27 mouse cellular contexts compared by ENCODE assay signal in the genomic region with DNA sequence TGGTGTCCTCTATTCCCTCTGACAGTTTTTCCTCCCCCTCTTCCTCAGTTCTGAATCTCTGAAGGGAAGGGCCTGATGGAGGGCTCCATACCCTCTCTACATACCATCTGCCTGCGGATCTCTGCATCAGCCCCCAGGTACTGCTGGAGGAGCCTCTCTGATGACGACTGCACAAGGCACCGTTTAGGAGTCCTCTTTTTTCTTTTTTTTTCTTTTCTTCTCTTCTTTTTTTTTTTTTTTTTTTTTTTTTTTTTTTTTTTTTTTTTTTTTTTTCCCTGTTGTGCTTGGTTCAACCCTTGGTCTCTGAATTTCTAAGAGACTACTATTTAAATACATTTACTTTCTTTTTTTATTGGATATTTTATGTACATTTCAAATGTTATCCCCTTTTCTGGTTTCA. TPM values are rescaled to one million over a fixed set of nuclear protein-coding genes. Genes with fewer than 3 reads are reported as not detected.
DNase-seq lines count a peak whose midpoint lies in the region; ATAC-seq and TF ChIP-seq lines count a peak whose summit lies in the region.
"Had no signal": no experiment of that assay in that cellular context is flagged by ENCODE, and none has a peak within 500 bp of the region (broad histone marks: within the 10 kb centered on the region; RNA-seq: fewer than 3 reads in every experiment).

No protein-coding gene starts in this region.

- no peak for ATAC-seq in forebrain, embryonic 11.5 days (replicated peaks; ENCODE audit: low FRiP score)
- ATAC-seq in forebrain, embryonic 13.5 days = no peak
- no peak for ATAC-seq in midbrain, embryonic 11.5 days (ENCODE audit: low FRiP score)
- ATAC-seq: activated CD4-positive, CD25-positive, alpha-beta regulatory T cell, adult 4 months; CD4-positive, CD25-positive, alpha-beta regulatory T cell, adult 4 months; Patski had no signal

- no peak overlapping the region for H3K27ac ChIP-seq in forebrain, embryonic 11.5 days (ENCODE audit: low read depth, low read length)
- no peak overlapping the region for H3K27ac ChIP-seq in forebrain, embryonic 13.5 days
- no peak overlapping the region for H3K27ac ChIP-seq in midbrain, embryonic 11.5 days (ENCODE audit: low read depth, low read length)
- H3K27ac ChIP-seq in midbrain, embryonic 10.5 days (replicated peaks) = no peak overlapping the region
- no peak overlapping the region for H3K27ac ChIP-seq in CH12.LX (ENCODE audit: insufficient read depth, low read depth)
- H3K27ac ChIP-seq in ES-E14 (ENCODE audit: insufficient read depth, low read depth, low read length, poor library complexity, severe bottlenecking) = no peak overlapping the region

- no peak overlapping the region for H3K9ac ChIP-seq in forebrain, embryonic 11.5 days (ENCODE audit: low read length)
- H3K9ac ChIP-seq in forebrain, embryonic 13.5 days = no peak overlapping the region
- no peak overlapping the region for H3K9ac ChIP-seq in midbrain, embryonic 11.5 days (ENCODE audit: low read length)
- H3K9ac ChIP-seq in CH12.LX (ENCODE audit: insufficient read depth, low read depth) (no peak overlapping the region), ES-E14 (ENCODE audit: insufficient read depth, low read depth, low read length, poor library complexity, severe bottlenecking) (no peak overlapping the region)

- H3K79me2 ChIP-seq in CH12.LX (replicated peaks; ENCODE audit: control insufficient read depth, extremely low read depth, insufficient read depth, poor library complexity, severe bottlenecking) = no peaks in the 10 kb centered on the region

- no peak for TF ChIP-seq CTCF in CH12.LX (conservative IDR thresholded peaks at IDR 0.05 in 1 of 2, IDR thresholded peaks at IDR 0.05 in 1 of 2; ENCODE audit: low read depth in 2 of 2, low read length in 2 of 2)

- TF ChIP-seq EP300 in CH12.LX (IDR thresholded peaks at IDR 0.05; ENCODE audit: low read length) = no peak

- WGBS in forebrain, embryonic 11.5 days = 89% methylated on average over 3 of the region's 3 CpGs
- WGBS in forebrain, embryonic 13.5 days = 83% methylated on average over 3 of the region's 3 CpGs
- 90% methylated on average over 3 of the region's 3 CpGs for WGBS in midbrain, embryonic 11.5 days
- WGBS in midbrain, embryonic 10.5 days = 86% methylated on average over 3 of the region's 3 CpGs

- DNase-seq in forebrain, embryonic 11.5 days (ENCODE audit: low spot score) = peak; percentile 9
- peak; percentile 12 for DNase-seq in midbrain, embryonic 11.5 days (ENCODE audit: low spot score, missing footprints)
- no peak for DNase-seq in midbrain, embryonic 10.5 days (ENCODE audit: low spot score)
- no peak for DNase-seq in CH12.LX (ENCODE audit: extremely low read depth)
- DNase-seq in ES-E14 (ENCODE audit: low read depth, low spot score) = no peak
- no peak for DNase-seq in lung, postnatal 14 days
- DNase-seq in lung, postnatal 4 days = no peak
- DNase-seq: adrenal gland, adult 2 months; adrenal gland, adult 8-10 months; adrenal gland, postnatal 10 days; adrenal gland, postnatal 14 days; adrenal gland, postnatal 25 days; adrenal gland, postnatal 36 days; B cell, adult 2 months; cerebellum, adult 11 months; cerebellum, adult 11-12 months; cerebellum, adult 18-20 months; cerebellum, adult 2 months had no signal

- H3K36me3 ChIP-seq in forebrain, embryonic 11.5 days (ENCODE audit: control insufficient read depth, insufficient read depth, low read length) = no peaks in the 10 kb centered on the region
- H3K36me3 ChIP-seq in forebrain, embryonic 13.5 days (ENCODE audit: poor library complexity, severe bottlenecking) = no peaks in the 10 kb centered on the region
- no peaks in the 10 kb centered on the region for H3K36me3 ChIP-seq in midbrain, embryonic 11.5 days (ENCODE audit: control insufficient read depth, insufficient read depth, low read length)
- no peaks in the 10 kb centered on the region for H3K36me3 ChIP-seq in midbrain, embryonic 10.5 days
- H3K36me3 ChIP-seq in CH12.LX (replicated peaks in 1 of 2; ENCODE audit: control insufficient read depth in 1 of 2, insufficient read depth in 1 of 2, low read length in 1 of 2) (no peaks in the 10 kb centered on the region), ES-E14 (ENCODE audit: control insufficient read depth, insufficient read depth, low read length, poor library complexity, severe bottlenecking) (no peaks in the 10 kb centered on the region)
- H3K36me3 ChIP-seq: G1E had no signal

- no peaks in the 10 kb centered on the region for H3K4me1 ChIP-seq in forebrain, embryonic 11.5 days (replicated peaks; ENCODE audit: control insufficient read depth, insufficient read depth, low read length)
- no peaks in the 10 kb centered on the region for H3K4me1 ChIP-seq in forebrain, embryonic 13.5 days
- H3K4me1 ChIP-seq in midbrain, embryonic 11.5 days (ENCODE audit: control insufficient read depth, insufficient read depth, low read length) = no peaks in the 10 kb centered on the region
- no peaks in the 10 kb centered on the region for H3K4me1 ChIP-seq in midbrain, embryonic 10.5 days
- H3K4me1 ChIP-seq in CH12.LX (ENCODE audit: control insufficient read depth in 1 of 2, insufficient read depth in 2 of 2) = peaks cover 8% of the 10 kb centered on the region in 2 experiments; a peak in 2 of 4 replicates
- peaks cover 2% of the 10 kb centered on the region in 2 experiments; a peak in 2 of 4 replicates for H3K4me1 ChIP-seq in ES-E14 (ENCODE audit: control insufficient read depth in 2 of 2, insufficient read depth in 2 of 2, low read length in 2 of 2, poor library complexity in 1 of 2)

- no peak for TF ChIP-seq POLR2A in CH12.LX (IDR thresholded peaks at IDR 0.05; ENCODE audit: low read depth, low read length)

- H3K27me3 ChIP-seq in forebrain, embryonic 11.5 days (ENCODE audit: control insufficient read depth, insufficient read depth, low read length) = no peaks in the 10 kb centered on the region
- H3K27me3 ChIP-seq in forebrain, embryonic 13.5 days = no peaks in the 10 kb centered on the region
- no peaks in the 10 kb centered on the region; the same call in 1 of the 2 replicates for H3K27me3 ChIP-seq in midbrain, embryonic 11.5 days (ENCODE audit: control insufficient read depth, insufficient read depth, low read length)
- no peaks in the 10 kb centered on the region for H3K27me3 ChIP-seq in midbrain, embryonic 10.5 days (ENCODE audit: low read depth, poor library complexity, severe bottlenecking)
- H3K27me3 ChIP-seq in CH12.LX (replicated peaks) = no peaks in the 10 kb centered on the region

- in situ Hi-C loops in CH12.LX (cut with MboI; ENCODE audit: low pct_ligation_motif_present, low pct_unique_long_range_greater_than_20kb, low sequenced_read_pairs) = no loop called here
- in situ Hi-C loops in ES-E14 (cut with MboI; ENCODE audit: low sequenced_read_pairs in 2 of 2, unreplicated experiment in 2 of 2) = no loop called here

- H3K9me3 ChIP-seq in forebrain, embryonic 11.5 days (ENCODE audit: control insufficient read depth, low read length) = no peaks in the 10 kb centered on the region
- 0 out of 2 replicates have a peak, but pooled peaks cover 5% of the 10 kb centered on the region for H3K9me3 ChIP-seq in forebrain, embryonic 13.5 days (replicated peaks)
- H3K9me3 ChIP-seq in midbrain, embryonic 11.5 days (ENCODE audit: control insufficient read depth, low read length) = no peaks in the 10 kb centered on the region
- no peaks in the 10 kb centered on the region for H3K9me3 ChIP-seq in midbrain, embryonic 10.5 days (replicated peaks)
- H3K9me3 ChIP-seq in CH12.LX (replicated peaks; ENCODE audit: low read length) (peaks cover 2% of the 10 kb centered on the region), ES-E14 (ENCODE audit: control insufficient read depth, insufficient read depth, low read depth, low read length) (no peaks in the 10 kb centered on the region)

- no peak for TF ChIP-seq RAD21 in CH12.LX (IDR thresholded peaks at IDR 0.05; ENCODE audit: low read depth, low read length)

- H3K4me3 ChIP-seq in forebrain, embryonic 11.5 days (ENCODE audit: low read depth, low read length) = no peak overlapping the region
- no peak overlapping the region for H3K4me3 ChIP-seq in forebrain, embryonic 13.5 days
- no peak overlapping the region for H3K4me3 ChIP-seq in midbrain, embryonic 11.5 days (ENCODE audit: low read depth, low read length)
- no peak overlapping the region for H3K4me3 ChIP-seq in midbrain, embryonic 10.5 days
- no peak overlapping the region for H3K4me3 ChIP-seq in CH12.LX (replicated peaks in 1 of 3; ENCODE audit: low read depth in 2 of 3, low read length in 2 of 3, poor library complexity in 1 of 3)
- no peak overlapping the region for H3K4me3 ChIP-seq in ES-E14 (ENCODE audit: insufficient read depth in 1 of 2, low read depth in 1 of 2, low read length in 2 of 2, poor library complexity in 1 of 2, severe bottlenecking in 1 of 2)

- H3K4me2 ChIP-seq in forebrain, embryonic 11.5 days (ENCODE audit: low read depth, low read length, severe bottlenecking) = no peak overlapping the region
- H3K4me2 ChIP-seq in forebrain, embryonic 13.5 days = no peak overlapping the region
- no peak overlapping the region for H3K4me2 ChIP-seq in midbrain, embryonic 11.5 days
- H3K4me2 ChIP-seq in CH12.LX (ENCODE audit: insufficient read depth, low read depth, poor library complexity, severe bottlenecking) = no peak overlapping the region

- dilution Hi-C loops in CH12.LX (cut with MboI; ENCODE audit: extremely low pct_ligation_motif_present, extremely low pct_unique_long_range_greater_than_20kb, low sequenced_read_pairs) = no loop called here

TF ChIP-seq in ES-E14, 5 proteins besides CTCF, POLR2A, EP300 and RAD21 (continues in another document):
- TF ChIP-seq ZC3H11A (IDR thresholded peaks at IDR 0.05; ENCODE audit: borderline replicate concordance, low read depth, low read length) = no peak

RNA-seq across cellular contexts. Expression of gene Tbx19, which starts 8.9 kb away (rescaled TPM):
- polyA plus RNA-seq in forebrain, embryonic 11.5 days (2014; fragmentation: Nextera tagmentation; extraction: Ambion mirVana) = not detected in 2 replicates
- polyA plus RNA-seq in forebrain, embryonic 13.5 days (2015; fragmentation: Nextera tagmentation; extraction: Ambion mirVana) = 0.10 and 0.24 TPM in 2 replicates
- polyA plus RNA-seq in midbrain, embryonic 11.5 days (2014; fragmentation: Nextera tagmentation; extraction: Ambion mirVana) = not detected in 2 replicates
- not detected in 2 replicates for polyA plus RNA-seq in midbrain, embryonic 10.5 days (2016; fragmentation: Nextera tagmentation; extraction: Ambion mirVana)
- total RNA-seq in CH12.LX (2012; rRNA removed) = 0.04 TPM in 1 of 2 replicates, not detected in the other
- 0.44 TPM in 1 of 2 replicates, not detected in the other for total RNA-seq in CH12.LX (2014; rRNA removed)
- 0.52 and 0.66 TPM in 2 replicates for polyA plus RNA-seq in CH12.LX (2012; ENCODE audit: insufficient read length, low read depth)
- total RNA-seq in ES-E14 (2012; rRNA removed) = not detected in 2 replicates
- total RNA-seq: adrenal gland, adult 18-20 months; adrenal gland, adult 2 months; adrenal gland, adult 8-10 months; adrenal gland, postnatal 10 days; adrenal gland, postnatal 14 days; adrenal gland, postnatal 4 days; G1E; MEL had no signal
- polyA plus RNA-seq: activated CD4-positive, CD25-positive, alpha-beta regulatory T cell, adult 4 months; adrenal gland, adult 2 months; C2C12; CD4-positive, CD25-positive, alpha-beta regulatory T cell, adult 4 months; cerebellum, adult 2 months; G1E; Patski had no signal

RNA-seq across cellular contexts. Expression of gene Sft2d2, which starts 24.8 kb away (rescaled TPM):
- polyA plus RNA-seq in forebrain, embryonic 11.5 days (2014; fragmentation: Nextera tagmentation; extraction: Ambion mirVana) = 13.2 and 14.0 TPM in 2 replicates
- 6.2 and 6.9 TPM in 2 replicates for polyA plus RNA-seq in forebrain, embryonic 13.5 days (2015; fragmentation: Nextera tagmentation; extraction: Ambion mirVana)
- 8.7 and 9.1 TPM in 2 replicates for polyA plus RNA-seq in midbrain, embryonic 11.5 days (2014; fragmentation: Nextera tagmentation; extraction: Ambion mirVana)
- 7.6 and 7.7 TPM in 2 replicates for polyA plus RNA-seq in midbrain, embryonic 10.5 days (2016; fragmentation: Nextera tagmentation; extraction: Ambion mirVana)
- 16.8 and 27.2 TPM in 2 replicates for total RNA-seq in CH12.LX (2012; rRNA removed)
- 25.2 and 26.0 TPM in 2 replicates for total RNA-seq in CH12.LX (2014; rRNA removed)
- 30.0 and 31.6 TPM in 2 replicates for polyA plus RNA-seq in CH12.LX (2012; ENCODE audit: insufficient read length, low read depth)
- total RNA-seq in ES-E14 (2012; rRNA removed) = 15.0 and 23.8 TPM in 2 replicates

Comparison
In these comparisons a context has a peak if more than half of its experiments do, and no peak if none do; other contexts are left out.
1. DNase-seq: peak in forebrain, embryonic 11.5 days (single experiment) and midbrain, embryonic 11.5 days (single experiment); none in midbrain, embryonic 10.5 days (single experiment), CH12.LX (single experiment), ES-E14 (single experiment), lung, postnatal 14 days (single experiment) and lung, postnatal 4 days (0 of 2).